ENCODE assay signal across 15 mouse cellular contexts in genomic region chr5:139545673-139546335, GRCm38 (mm10). TPM values are rescaled to one million over a fixed set of nuclear protein-coding genes. Genes with fewer than 3 reads are reported as not detected.
DNase-seq lines count a peak whose midpoint lies in the region; ATAC-seq and TF ChIP-seq lines count a peak whose summit lies in the region.
"Had no signal": no experiment of that assay in that cellular context is flagged by ENCODE, and none has a peak within 500 bp of the region (broad histone marks: within the 10 kb centered on the region; RNA-seq: fewer than 3 reads in every experiment).

No protein-coding gene starts in this region.

- 0 out of 2 replicates have a peak overlapping the region, but pooled peaks have one; percentile 38 for H3K4me3 ChIP-seq in ES-Bruce4 (ENCODE audit: low read depth, low read length)
- H3K4me3 ChIP-seq in hindbrain, embryonic 10.5 days = peak overlapping the region; percentile 41
- peak overlapping the region; percentile 51 for H3K4me3 ChIP-seq in midbrain, embryonic 14.5 days (replicated peaks; ENCODE audit: low read depth, low read length)
- H3K4me3 ChIP-seq: limb, embryonic 13.5 days; myocyte had no signal

- H3K9me3 ChIP-seq in ES-Bruce4 (replicated peaks; ENCODE audit: control insufficient read depth, insufficient read depth, low read length, poor library complexity, severe bottlenecking) = no peaks in the 10 kb centered on the region
- H3K9me3 ChIP-seq in hindbrain, embryonic 10.5 days = no peaks in the 10 kb centered on the region
- H3K9me3 ChIP-seq in midbrain, embryonic 14.5 days (ENCODE audit: control insufficient read depth, low read length) = no peaks in the 10 kb centered on the region
- H3K9me3 ChIP-seq: limb, embryonic 13.5 days had no signal

- H3K36me3 ChIP-seq in ES-Bruce4 (ENCODE audit: control insufficient read depth, insufficient read depth, low read length, poor library complexity, severe bottlenecking) = no peaks in the 10 kb centered on the region
- H3K36me3 ChIP-seq in hindbrain, embryonic 10.5 days = 0 out of 2 replicates have a peak, but pooled peaks cover 4% of the 10 kb centered on the region
- H3K36me3 ChIP-seq in midbrain, embryonic 14.5 days (ENCODE audit: control insufficient read depth, insufficient read depth, low read length) = peaks cover 9% of the 10 kb centered on the region
- H3K36me3 ChIP-seq: limb, embryonic 13.5 days had no signal

- TF ChIP-seq EP300 in ES-Bruce4 (IDR thresholded peaks at IDR 0.05; ENCODE audit: insufficient read depth, low read depth, low read length) = no peak

- TF ChIP-seq POLR2A in ES-Bruce4 (IDR thresholded peaks at IDR 0.05; ENCODE audit: insufficient read depth, low read length) = no peak
- no peak for TF ChIP-seq POLR2A in brain, embryonic 14.5 days (IDR thresholded peaks at IDR 0.05; ENCODE audit: borderline replicate concordance, extremely low read depth, insufficient read depth, insufficient read length, poor library complexity, severe bottlenecking)

- no peak for TF ChIP-seq CTCF in ES-Bruce4 (IDR thresholded peaks at IDR 0.05; ENCODE audit: low read depth, low read length)
- TF ChIP-seq CTCF in brain, embryonic 14.5 days (IDR thresholded peaks at IDR 0.05; ENCODE audit: borderline replicate concordance, extremely low read depth, insufficient read depth, insufficient read length) = no peak

- H3K27me3 ChIP-seq in ES-Bruce4 (ENCODE audit: control insufficient read depth, insufficient read depth, low read length, poor library complexity, severe bottlenecking) = peaks cover 71% of the 10 kb centered on the region
- peaks cover 100% of the 10 kb centered on the region for H3K27me3 ChIP-seq in hindbrain, embryonic 10.5 days (ENCODE audit: insufficient read depth, poor library complexity, severe bottlenecking)
- peaks cover 54% of the 10 kb centered on the region for H3K27me3 ChIP-seq in midbrain, embryonic 14.5 days (ENCODE audit: control insufficient read depth, insufficient read depth, low read length)

- intact Hi-C loops in heart, postnatal 10 days (cut with DNase I) = no loop called here

- H3K27ac ChIP-seq in ES-Bruce4 (ENCODE audit: insufficient read depth, low read length) = no peak overlapping the region
- peak overlapping the region; percentile 83 for H3K27ac ChIP-seq in hindbrain, embryonic 10.5 days
- peak overlapping the region; percentile 94 for H3K27ac ChIP-seq in midbrain, embryonic 14.5 days (replicated peaks; ENCODE audit: low read depth, low read length)
- H3K27ac ChIP-seq: limb, embryonic 13.5 days had no signal

- 2% methylated on average over 9 of the region's 9 CpGs for WGBS in hindbrain, embryonic 10.5 days
- 4% methylated on average over 9 of the region's 9 CpGs for WGBS in midbrain, embryonic 14.5 days

- ATAC-seq in midbrain, embryonic 14.5 days (ENCODE audit: low FRiP score, low TSS enrichment) = no peak
- ATAC-seq: lung, postnatal 0 days had no signal

- peaks cover 1% of the 10 kb centered on the region for H3K4me1 ChIP-seq in ES-Bruce4 (ENCODE audit: control insufficient read depth, insufficient read depth, low read length)
- peaks cover 49% of the 10 kb centered on the region for H3K4me1 ChIP-seq in hindbrain, embryonic 10.5 days (replicated peaks)
- H3K4me1 ChIP-seq in midbrain, embryonic 14.5 days (ENCODE audit: control insufficient read depth, insufficient read depth, low read length) = no peaks in the 10 kb centered on the region

- peak; percentile 31 for DNase-seq in brain, embryonic 14.5 days (ENCODE audit: low read depth)
- DNase-seq in hindbrain, embryonic 10.5 days (ENCODE audit: low spot score) = peak; percentile 57
- DNase-seq in midbrain, embryonic 14.5 days = peak; percentile 46
- DNase-seq in layer of hippocampus, postnatal 10 days (ENCODE audit: low spot score in 2 of 2) = no peak
- DNase-seq in spleen, postnatal 14 days (ENCODE audit: low spot score in 2 of 2) = no peak
- DNase-seq in heart, postnatal 10 days = no peak
- DNase-seq: heart, adult 18-20 months; right cerebral cortex, postnatal 25 days had no signal

- H3K4me2 ChIP-seq in midbrain, embryonic 14.5 days (ENCODE audit: low read length) = peak overlapping the region; percentile 60
- H3K4me2 ChIP-seq: limb, embryonic 13.5 days had no signal

- H3K9ac ChIP-seq in ES-Bruce4 (ENCODE audit: low read depth, poor library complexity, severe bottlenecking) = no peak overlapping the region
- peak overlapping the region; percentile 78 for H3K9ac ChIP-seq in midbrain, embryonic 14.5 days (replicated peaks; ENCODE audit: low read length)
- H3K9ac ChIP-seq: limb, embryonic 13.5 days had no signal

RNA-seq across cellular contexts. Expression of gene Uncx, which starts 2.5 kb away (rescaled TPM):
- polyA plus RNA-seq in ES-Bruce4 (2011; ENCODE audit: insufficient read depth, insufficient read length, low read depth, missing spikeins) = not detected in 2 replicates
- 26.5 and 42.0 TPM in 2 replicates for polyA plus RNA-seq in brain, embryonic 14.5 days (2012; rRNA removed)
- 14.0 and 61.1 TPM in 2 replicates for polyA plus RNA-seq in hindbrain, embryonic 10.5 days (2016; fragmentation: Nextera tagmentation; extraction: Ambion mirVana)
- polyA plus RNA-seq in midbrain, embryonic 14.5 days (2014; fragmentation: Nextera tagmentation; extraction: Ambion mirVana) = 39.6 and 44.0 TPM in 2 replicates
- under 1 TPM in 1 of 2 experiments, not detected in 1; 0.13 TPM for total RNA-seq in layer of hippocampus, postnatal 10 days (2021)
- not detected for total RNA-seq in heart, postnatal 10 days (2021)
- total RNA-seq: ES-E14; heart, adult 18-20 months; layer of hippocampus, adult 8-10 months had no signal
- polyA plus RNA-seq: lung, postnatal 0 days; myocyte; stomach, embryonic 16.5 days had no signal

Comparison
In these comparisons a context has a peak if more than half of its experiments do, and no peak if none do; other contexts are left out.
1. DNase-seq: peak in brain, embryonic 14.5 days (single experiment), hindbrain, embryonic 10.5 days (single experiment) and midbrain, embryonic 14.5 days (single experiment); none in layer of hippocampus, postnatal 10 days (0 of 2), spleen, postnatal 14 days (0 of 2) and heart, postnatal 10 days (0 of 2).
2. RNA of gene Uncx, which starts 2.5 kb away (polyA plus RNA-seq): 14.0 to 61.1 TPM in hindbrain, embryonic 10.5 days, 39.6 to 44.0 TPM in midbrain, embryonic 14.5 days and 26.5 to 42.0 TPM in brain, embryonic 14.5 days; not detected in ES-Bruce4; every median in the first group is over 10 times any median in the second.
3. Peak in every context shown above with its lines, with median percentiles within 50 percentile points of each other: H3K4me3 ChIP-seq.